Mouse (Mus musculus): ENCODE results near the gene Tcf19. TPM values are rescaled to one million over a fixed set of nuclear protein-coding genes. Genes with fewer than 3 reads are reported as not detected.
"Not testable (repeated sequence)": the region's sequence is repeated elsewhere in the genome, so short reads cannot be mapped to it uniquely, and the experiment has no call there.

Gene Tcf19
- polyA plus RNA-seq, 1 experiment from 2014 or later: 35.5 TPM

DNA sequence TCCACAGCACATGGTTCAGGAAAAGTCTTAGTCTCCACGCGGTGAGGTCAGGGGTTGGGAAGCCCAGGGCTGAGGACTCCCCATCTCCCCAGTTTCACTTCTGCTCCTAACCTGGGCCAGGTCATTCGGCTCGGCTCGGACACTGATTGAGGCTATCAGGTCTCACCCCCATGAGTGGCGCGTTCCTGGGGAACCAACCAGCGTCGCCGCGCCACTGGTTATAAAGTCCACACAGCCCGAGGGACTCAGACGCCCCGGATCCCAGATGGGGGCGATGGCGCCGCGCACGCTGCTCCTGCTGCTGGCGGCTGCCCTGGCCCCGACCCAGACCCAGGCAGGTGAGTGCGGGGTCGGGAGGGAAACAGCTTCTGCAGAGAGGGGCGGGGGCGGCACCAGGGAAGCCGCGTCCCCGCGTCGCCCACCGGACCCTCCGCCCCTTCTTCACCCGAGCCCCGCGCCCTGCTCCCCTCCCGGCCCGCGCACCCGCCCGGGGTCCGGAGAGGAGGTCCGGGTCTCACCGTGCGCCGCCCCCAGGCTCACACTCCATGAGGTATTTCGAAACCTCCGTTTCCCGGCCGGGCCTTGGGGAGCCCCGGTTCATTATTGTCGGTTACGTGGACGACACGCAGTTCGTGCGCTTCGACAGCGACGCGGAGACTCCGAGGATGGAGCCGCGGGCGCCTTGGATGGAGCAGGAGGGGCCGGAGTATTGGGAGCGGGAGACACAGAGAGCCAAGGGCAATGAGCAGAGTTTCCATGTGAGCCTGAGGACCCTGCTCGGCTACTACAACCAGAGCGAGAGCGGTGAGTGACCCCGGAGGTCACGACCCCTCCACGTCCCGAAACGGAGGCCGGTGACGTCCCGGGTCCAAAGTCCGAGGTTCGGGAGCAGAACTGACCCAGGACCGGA, 46.5 kb downstream of the Tcf19 start, which contains the start of gene H2-Q10:
TSS of gene H2-Q10 (plus strand) at position 248 of the 910 bp plus-strand sequence.
- peak; percentile 10 for DNase-seq (ENCODE audit: low spot score)
- H3K9ac ChIP-seq (ENCODE audit: low read depth, low read length): peak within 1 kb of the TSS; percentile 42; the same call in 1 of the 2 replicates
- no peaks in the 10 kb centered on the region for H3K36me3 ChIP-seq (ENCODE audit: insufficient read depth, low read length)
- no peak within 1 kb of the TSS for H3K27ac ChIP-seq
- no peaks in the 10 kb centered on the region for H3K9me3 ChIP-seq (replicated peaks; ENCODE audit: low read length)
- peak; percentile 40; the same call in 1 of the 2 replicates for ATAC-seq (replicated peaks; ENCODE audit: low FRiP score, low read depth)
- H3K27me3 ChIP-seq (ENCODE audit: insufficient read depth, low read length): peaks cover 20% of the 10 kb centered on the region
- H3K4me3 ChIP-seq (replicated peaks; ENCODE audit: low read depth, low read length): peak within 1 kb of the TSS; percentile 45
- WGBS: under 1% methylated on average over 78 of the region's 80 CpGs
- H3K4me1 ChIP-seq (replicated peaks; ENCODE audit: insufficient read depth, low read length): 0 out of 2 replicates have a peak, but pooled peaks cover 8% of the 10 kb centered on the region
- H3K4me2 ChIP-seq (ENCODE audit: low read length): peak within 1 kb of the TSS; percentile 92
- no peak for TF ChIP-seq CTCF (IDR thresholded peaks at IDR 0.05; ENCODE audit: low read depth)

DNA sequence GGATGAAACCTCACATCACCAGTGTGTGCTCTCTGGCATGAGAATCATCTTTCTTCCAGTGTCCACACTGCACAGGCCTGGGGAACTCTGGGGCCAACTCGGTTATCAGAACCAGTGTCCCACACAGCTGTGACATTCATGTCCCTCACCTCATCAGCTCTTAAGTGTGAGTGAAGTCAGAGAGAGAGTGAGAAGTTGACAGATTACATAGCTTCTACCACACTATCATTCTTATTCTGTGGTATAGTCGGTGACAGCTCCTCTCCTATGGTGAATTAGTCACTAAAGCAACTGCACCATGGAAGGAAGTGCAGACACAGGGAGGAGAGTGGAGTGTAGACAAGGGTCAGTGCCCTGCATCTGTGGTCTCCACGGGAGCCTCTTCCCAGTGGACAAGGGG, 47.7 kb downstream of the Tcf19 start:
- H3K27ac ChIP-seq; H3K4me2 ChIP-seq (ENCODE audit: low read length); H3K9ac ChIP-seq (ENCODE audit: low read depth, low read length); DNase-seq (ENCODE audit: low spot score); ATAC-seq (replicated peaks; ENCODE audit: low FRiP score, low read depth); H3K36me3 ChIP-seq (ENCODE audit: insufficient read depth, low read length); H3K4me3 ChIP-seq (replicated peaks; ENCODE audit: low read depth, low read length); H3K9me3 ChIP-seq (replicated peaks; ENCODE audit: low read length); H3K4me1 ChIP-seq (replicated peaks; ENCODE audit: insufficient read depth, low read length): not testable (repeated sequence)
- peaks cover 20% of the 10 kb centered on the region for H3K27me3 ChIP-seq (ENCODE audit: insufficient read depth, low read length)
- 63% methylated on average over 3 of the region's 3 CpGs for WGBS

DNA sequence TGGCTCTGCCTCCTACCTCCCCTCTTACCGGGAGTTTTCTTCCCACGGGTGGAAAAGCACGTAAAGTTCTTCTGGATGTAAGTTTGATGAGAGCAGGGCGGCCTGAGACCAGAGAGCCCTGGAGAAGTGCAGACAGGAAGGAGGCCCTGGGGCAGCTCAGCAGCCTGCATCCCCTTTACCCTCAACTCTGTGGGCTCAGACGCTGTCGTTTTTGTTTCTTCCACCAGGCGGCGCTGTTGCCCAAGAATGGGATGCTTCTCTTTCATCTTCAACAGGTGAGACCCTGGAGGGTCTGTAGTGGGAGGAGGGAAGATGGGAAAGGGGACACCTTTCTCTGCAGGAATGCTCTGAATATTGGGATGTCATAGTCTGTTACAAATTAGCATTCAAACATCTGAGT, 51.0 kb downstream of the Tcf19 start:
- not testable (repeated sequence) for H3K4me2 ChIP-seq (ENCODE audit: low read length); ATAC-seq (replicated peaks; ENCODE audit: low FRiP score, low read depth); H3K4me1 ChIP-seq (replicated peaks; ENCODE audit: insufficient read depth, low read length); H3K36me3 ChIP-seq (ENCODE audit: insufficient read depth, low read length); H3K27ac ChIP-seq; H3K4me3 ChIP-seq (replicated peaks; ENCODE audit: low read depth, low read length); H3K9me3 ChIP-seq (replicated peaks; ENCODE audit: low read length); H3K9ac ChIP-seq (ENCODE audit: low read depth, low read length)
- WGBS: 7% methylated on average over 8 of the region's 8 CpGs
- DNase-seq (ENCODE audit: low spot score): peak; percentile 32
- peaks cover 17% of the 10 kb centered on the region for H3K27me3 ChIP-seq (ENCODE audit: insufficient read depth, low read length)
- peak; percentile 83 for TF ChIP-seq CTCF (IDR thresholded peaks at IDR 0.05; ENCODE audit: low read depth)

Other genes starting within 250 kb of the Tcf19 start
- not detected in 2 replicates for gene H2-Q1, start 196.4 kb downstream of the Tcf19 start, polyA plus RNA-seq (2015; fragmentation: Nextera tagmentation; extraction: Ambion mirVana)
- 4.6 and 6.1 TPM in 2 replicates for gene H2-Q2, start 174.6 kb downstream of the Tcf19 start, polyA plus RNA-seq (2015; fragmentation: Nextera tagmentation; extraction: Ambion mirVana)
- 6.1 and 6.8 TPM in 2 replicates for gene H2-Q4, start 137.2 kb downstream of the Tcf19 start, polyA plus RNA-seq (2015; fragmentation: Nextera tagmentation; extraction: Ambion mirVana)
- 7.0 and 7.2 TPM in 2 replicates for gene H2-Q6, start 92.0 kb downstream of the Tcf19 start, polyA plus RNA-seq (2015; fragmentation: Nextera tagmentation; extraction: Ambion mirVana)
- gene H2-Q7, start 77.7 kb downstream of the Tcf19 start, polyA plus RNA-seq (2015; fragmentation: Nextera tagmentation; extraction: Ambion mirVana): 15.4 and 15.6 TPM in 2 replicates
- 1.1 and 1.4 TPM in 2 replicates for gene H2-Q10, start 46.7 kb downstream of the Tcf19 start, polyA plus RNA-seq (2015; fragmentation: Nextera tagmentation; extraction: Ambion mirVana)
- gene Pou5f1, start 10.8 kb downstream of the Tcf19 start, polyA plus RNA-seq (2015; fragmentation: Nextera tagmentation; extraction: Ambion mirVana): not detected in 2 replicates
- gene Cchcr1, start 276 bp upstream of the Tcf19 start, polyA plus RNA-seq (2015; fragmentation: Nextera tagmentation; extraction: Ambion mirVana): 8.2 and 9.1 TPM in 2 replicates
- gene Psors1c2, start 16.4 kb upstream of the Tcf19 start, polyA plus RNA-seq (2015; fragmentation: Nextera tagmentation; extraction: Ambion mirVana): 0.14 and 0.17 TPM in 2 replicates
- 0.13 and 0.18 TPM in 2 replicates for gene Cdsn, start 35.3 kb upstream of the Tcf19 start, polyA plus RNA-seq (2015; fragmentation: Nextera tagmentation; extraction: Ambion mirVana)
- gene 2300002M23Rik, start 50.6 kb upstream of the Tcf19 start, polyA plus RNA-seq (2015; fragmentation: Nextera tagmentation; extraction: Ambion mirVana): not detected in 2 replicates
- gene Sfta2, start 84.7 kb upstream of the Tcf19 start, polyA plus RNA-seq (2015; fragmentation: Nextera tagmentation; extraction: Ambion mirVana): 4.2 and 5.0 TPM in 2 replicates
- gene Gm9573, start 109.8 kb upstream of the Tcf19 start, polyA plus RNA-seq (2015; fragmentation: Nextera tagmentation; extraction: Ambion mirVana): not detected in 2 replicates
- gene Mucl3, start 126.9 kb upstream of the Tcf19 start, polyA plus RNA-seq (2015; fragmentation: Nextera tagmentation; extraction: Ambion mirVana): 0.11 and 0.13 TPM in 2 replicates
- 12.7 and 13.5 TPM in 2 replicates for gene Vars2, start 150.8 kb upstream of the Tcf19 start, polyA plus RNA-seq (2015; fragmentation: Nextera tagmentation; extraction: Ambion mirVana)
- gene Gtf2h4, start 156.9 kb upstream of the Tcf19 start, polyA plus RNA-seq (2015; fragmentation: Nextera tagmentation; extraction: Ambion mirVana): 35.6 and 36.5 TPM in 2 replicates
- 89.1 and 94.3 TPM in 2 replicates for gene Ddr1, start 187.8 kb upstream of the Tcf19 start, polyA plus RNA-seq (2015; fragmentation: Nextera tagmentation; extraction: Ambion mirVana)

Measured in kidney, postnatal 0 days (tissue).